Mouse (Mus musculus): Measurements from ENCODE around the gene Alox5ap.

Alox5ap gene

DNA sequence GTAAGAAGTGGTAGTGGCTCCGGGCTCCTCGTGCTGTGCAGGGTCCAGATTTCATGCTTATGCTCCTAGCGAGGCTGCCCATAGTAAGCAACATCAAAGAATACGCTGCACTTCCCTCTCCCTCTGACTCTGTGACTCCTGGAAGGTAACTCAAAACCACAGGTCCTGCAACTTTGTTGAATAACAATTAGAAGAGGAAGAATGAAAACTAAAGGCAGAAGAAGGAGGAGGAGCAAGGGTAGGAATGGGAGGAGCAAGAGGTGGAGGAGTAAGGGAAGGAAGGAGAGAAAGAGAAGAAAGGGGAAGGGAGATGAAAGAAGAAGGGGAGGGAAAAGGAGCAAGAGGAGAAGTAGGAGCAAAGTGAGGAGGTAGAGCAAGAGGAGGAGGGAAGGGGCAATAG is at the start of gene Alox5ap:
Alox5ap (plus strand) TSS at position 363 of the 400 bp plus-strand sequence.
- DNase-seq (ENCODE audit: low read depth) = no peak

DNA sequence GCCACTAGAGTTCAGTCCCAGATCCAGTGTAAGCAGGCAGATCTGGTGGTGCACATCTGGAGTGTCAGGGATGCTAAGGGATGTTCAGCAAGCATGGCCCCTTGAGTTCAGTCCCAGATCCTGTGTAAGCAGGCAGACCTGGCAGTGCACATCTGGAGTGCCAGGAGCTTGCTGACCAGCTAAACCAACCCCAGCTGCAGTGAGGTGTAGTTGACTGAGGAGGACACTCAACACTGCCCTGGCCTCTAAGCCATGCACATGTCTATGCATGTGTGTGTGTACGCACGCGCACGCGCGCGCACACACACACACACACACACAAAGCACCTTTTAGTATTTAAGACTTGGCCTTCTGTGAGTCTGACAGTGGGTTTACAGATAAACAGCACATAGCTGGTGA is 49.0 kb upstream of the Alox5ap start:
- no peak for DNase-seq (ENCODE audit: low read depth)

DNA sequence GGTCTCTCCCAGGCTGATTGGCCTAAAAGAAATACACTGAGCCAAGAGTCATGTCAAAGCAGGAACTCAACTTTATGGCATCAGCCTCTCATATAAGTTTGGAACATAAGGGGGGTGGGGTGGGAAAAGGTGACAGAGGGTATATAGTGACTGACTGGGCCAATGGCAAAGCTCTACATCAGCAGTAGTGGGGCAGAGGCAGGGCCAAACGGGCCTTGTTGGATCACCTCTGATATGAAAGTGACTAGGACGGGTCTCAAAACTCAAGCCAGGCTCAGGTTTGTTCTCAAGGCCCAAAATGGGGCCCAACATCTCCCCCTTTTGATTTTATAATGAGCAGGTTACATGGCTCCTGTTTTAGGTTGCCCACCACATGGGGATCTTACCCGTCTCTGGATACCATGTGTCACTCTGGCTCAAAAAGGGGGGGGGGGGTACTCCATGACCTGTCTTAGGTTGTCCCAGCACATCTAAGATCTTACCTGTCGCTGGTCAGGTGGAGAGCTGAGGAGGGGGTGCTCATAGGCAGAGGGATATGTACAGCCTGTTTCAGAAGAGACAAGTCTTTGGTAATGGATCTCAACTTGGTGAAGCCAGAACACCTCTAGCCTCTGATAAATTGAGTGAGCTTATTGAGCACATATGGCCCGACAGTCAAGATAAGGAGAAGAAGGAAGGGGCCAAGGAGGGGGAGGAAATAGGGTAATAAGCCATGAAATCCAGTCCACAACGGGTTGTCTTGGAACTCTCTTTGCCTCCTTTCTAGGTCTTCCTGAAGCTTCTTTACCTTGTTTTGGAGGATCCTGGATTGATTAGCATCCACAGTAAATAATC is 46.8 kb upstream of the Alox5ap start:
- DNase-seq (ENCODE audit: low read depth) = no peak

DNA sequence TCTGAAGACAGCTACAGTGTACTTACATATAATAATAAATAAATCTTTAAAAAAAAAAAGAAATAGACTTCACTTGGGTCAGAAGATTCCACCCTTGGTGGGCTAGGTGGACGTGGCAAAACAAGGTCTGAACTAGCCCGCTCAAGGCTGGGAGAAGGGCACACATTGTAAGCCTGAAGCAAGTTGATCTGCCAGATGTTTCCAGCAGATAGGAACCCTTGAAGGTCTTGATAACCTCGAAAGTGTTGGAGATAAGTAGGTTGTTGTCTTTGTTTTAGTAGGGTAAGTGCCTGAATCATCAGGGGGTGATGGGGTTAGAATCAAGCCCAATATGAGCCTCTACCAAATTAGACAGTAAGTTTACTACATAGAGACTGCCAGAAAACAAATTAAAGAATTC is 45.1 kb upstream of the Alox5ap start:
- DNase-seq (ENCODE audit: low read depth) = no peak

DNA sequence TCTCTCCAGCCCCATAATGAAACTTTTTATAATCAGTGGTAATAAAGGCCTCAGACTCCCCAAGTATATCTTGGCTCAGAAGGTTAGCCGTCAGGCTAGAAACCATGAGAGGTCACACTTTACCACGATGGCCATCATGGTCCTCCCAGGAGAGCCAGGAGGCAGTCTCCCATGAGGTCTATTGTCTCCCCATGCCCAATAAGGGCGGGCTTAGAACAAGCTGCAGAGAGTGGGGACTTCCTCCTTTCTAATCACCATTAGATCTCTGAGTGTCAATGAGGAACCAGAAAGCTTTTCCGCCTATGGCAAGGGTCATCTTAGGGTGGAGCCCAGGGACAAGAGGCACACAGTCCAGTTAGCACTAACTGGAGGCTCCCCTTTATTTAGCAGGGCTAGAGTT is 43.2 kb upstream of the Alox5ap start:
- DNase-seq (ENCODE audit: low read depth) = no peak

DNA sequence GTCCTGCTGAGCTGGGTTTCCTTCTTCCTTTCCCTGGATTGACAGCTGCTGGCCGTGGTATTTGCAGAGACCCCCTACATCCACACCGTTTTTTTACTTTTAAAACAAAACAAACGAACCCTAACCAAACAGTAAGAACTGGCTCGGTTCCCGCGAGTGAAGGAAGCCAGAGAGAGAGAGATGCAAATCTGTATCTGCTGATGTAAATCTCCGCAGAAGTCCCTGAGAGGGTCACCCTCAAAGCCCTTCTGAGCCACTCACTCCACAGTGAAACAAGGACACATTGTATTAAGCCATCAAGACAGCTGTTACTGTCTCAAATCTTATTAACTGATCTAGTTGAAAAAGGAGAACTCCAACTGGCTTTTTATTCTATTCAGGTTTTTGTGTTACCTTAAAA is 39.9 kb upstream of the Alox5ap start:
- DNase-seq (ENCODE audit: low read depth) = no peak

DNA sequence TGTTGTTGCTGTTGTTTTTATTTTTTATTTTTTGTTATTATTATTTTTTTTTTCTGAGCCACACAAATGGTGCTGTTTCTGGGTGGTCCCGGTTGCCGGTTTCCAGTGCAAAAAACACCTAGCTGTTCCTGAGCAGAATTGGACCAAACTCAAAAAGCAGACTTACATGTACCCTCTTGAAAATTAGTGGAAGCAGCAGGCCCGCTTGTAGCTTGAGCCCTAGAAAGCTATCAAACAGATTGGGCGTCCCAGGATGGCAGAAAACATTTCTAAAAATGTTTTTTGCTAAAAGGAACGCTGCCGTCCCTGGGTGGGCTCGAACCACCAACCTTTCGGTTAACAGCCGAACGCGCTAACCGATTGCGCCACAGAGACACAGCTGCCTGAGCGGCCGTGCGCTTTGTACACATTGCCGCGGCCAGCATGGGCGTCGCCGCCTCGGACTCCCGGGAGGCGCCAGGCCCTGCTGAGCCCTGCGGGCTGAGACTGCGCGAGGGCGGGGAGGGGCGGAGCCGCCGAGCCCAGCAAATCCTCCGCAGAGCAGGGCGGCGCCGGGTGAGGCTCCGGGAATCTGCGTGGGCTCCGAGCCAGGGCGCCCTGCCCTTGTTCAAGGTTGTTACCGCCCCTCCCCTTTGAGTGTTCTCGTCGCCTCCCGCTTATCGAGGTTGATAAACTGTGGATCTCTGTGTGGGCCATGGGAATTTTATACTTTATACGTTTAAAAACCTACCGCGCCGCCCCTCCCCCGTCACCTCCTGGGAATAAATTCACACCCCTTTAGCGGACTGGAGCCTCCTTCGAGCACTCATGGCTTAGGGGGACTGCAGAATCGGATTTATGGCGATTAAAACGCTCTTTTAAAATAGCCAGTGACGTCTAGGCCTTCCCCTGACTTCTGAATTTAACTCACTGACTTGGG is 35.6 kb upstream of the Alox5ap start:
- DNase-seq (ENCODE audit: low read depth) = peak; percentile 89

DNA sequence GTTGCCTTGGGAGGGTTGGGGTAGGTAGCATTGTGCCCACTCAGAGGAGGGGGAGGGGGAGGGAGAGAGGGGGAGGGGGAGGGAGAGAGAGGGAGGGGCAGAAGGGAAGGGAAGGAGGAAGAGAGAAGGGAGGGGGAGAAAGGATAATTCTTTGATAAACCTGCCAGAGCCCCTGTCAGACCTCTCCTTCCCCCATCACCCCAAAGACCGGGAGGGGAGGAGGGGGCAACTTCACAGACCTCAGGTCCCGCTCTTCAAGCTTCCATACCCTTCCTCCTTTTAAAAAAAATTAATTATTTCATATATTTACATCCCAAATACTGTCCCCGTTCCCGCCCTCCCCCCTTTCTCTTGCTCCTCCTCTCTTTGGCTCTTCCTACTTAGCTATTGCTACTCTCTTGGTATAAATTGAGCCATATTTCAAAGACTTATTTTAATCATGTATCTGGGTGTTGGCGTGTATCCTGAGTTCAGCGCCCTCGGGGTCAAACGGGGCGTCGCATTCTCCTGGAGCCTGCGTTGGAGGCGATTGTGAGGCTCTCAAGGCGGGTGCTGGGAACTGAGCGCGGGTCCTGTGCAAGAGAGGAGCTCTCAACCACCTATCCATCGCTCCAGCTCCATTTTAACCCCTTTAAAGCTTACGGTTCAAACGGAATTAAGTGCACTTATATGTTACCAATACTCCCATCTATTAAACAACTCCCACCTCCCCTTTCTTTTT is 34.8 kb upstream of the Alox5ap start:
- no peak for DNase-seq (ENCODE audit: low read depth)

DNA sequence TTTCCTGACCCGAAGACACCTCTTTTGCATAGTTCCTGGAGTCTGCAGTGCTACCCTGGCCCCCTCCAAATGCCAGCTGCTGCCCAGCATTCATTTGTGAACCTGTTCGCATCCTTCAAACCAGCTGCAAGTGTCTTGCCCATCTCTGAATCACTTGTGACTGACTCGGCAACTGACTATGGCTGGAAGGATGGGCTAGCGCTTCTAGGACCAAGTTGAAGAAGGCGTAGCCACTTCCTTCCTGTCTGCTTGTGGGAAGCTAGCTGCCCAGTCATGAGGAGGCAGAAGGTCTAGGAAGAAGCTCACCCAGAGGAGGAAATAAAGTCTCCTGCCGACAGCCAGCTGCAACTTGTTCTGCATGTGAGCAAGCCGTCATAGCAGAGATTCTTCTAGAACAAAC is 29.6 kb upstream of the Alox5ap start:
- DNase-seq (ENCODE audit: low read depth) = no peak

DNA sequence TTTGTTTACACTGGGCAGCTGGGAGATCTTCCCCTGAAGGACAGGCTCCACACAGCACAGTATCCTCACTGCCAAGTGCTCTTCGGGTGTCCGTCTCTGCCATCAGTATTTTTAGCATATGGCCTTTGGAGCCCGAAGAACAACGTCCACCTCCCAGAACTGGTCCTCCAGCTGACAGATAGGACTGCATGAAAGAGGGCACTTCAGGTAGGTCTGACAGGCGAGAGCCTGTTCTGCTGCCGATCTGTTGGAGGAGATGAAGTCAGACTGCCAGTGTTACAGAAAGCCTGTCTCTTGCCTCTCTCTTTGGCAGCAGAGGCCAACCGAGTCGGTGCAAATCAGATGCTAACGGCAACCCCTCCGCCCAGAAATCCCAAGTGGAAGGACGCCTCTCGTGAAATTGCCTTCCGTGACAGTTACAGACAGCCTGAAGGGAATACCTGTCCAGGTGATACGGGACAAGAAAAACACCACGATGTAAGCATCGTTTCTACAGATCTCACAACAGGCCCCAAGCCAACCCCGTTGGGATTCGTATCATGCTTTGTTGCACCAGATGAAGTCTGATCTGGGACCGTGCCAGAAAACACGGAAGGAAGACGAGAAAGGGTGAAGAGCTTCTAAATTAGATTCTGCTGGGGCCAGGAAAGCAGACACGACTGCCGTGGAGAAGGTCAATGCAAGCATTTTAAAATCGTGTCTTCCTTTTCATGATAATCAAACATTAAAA is 27.2 kb upstream of the Alox5ap start:
- DNase-seq (ENCODE audit: low read depth) = no peak

DNA sequence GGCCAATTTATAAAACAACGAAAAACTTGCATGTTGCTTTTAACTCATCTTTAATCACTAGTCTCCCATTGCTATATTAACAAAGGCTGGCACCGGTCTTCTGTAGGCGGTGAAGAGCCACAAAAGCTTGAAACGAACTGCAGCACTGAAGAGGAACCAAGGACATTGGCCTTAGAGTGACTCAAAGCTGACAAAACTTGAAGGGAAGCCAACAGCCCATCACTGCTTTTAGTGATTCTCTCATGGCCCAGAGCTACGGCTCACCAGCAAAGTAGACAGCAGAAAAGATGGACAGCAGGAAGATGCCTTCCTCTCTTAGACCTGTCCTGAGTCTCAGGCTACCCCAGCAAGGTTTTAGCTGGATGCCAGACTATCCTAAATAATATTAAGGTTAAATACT is 22.1 kb upstream of the Alox5ap start:
- DNase-seq (ENCODE audit: low read depth) = no peak

DNA sequence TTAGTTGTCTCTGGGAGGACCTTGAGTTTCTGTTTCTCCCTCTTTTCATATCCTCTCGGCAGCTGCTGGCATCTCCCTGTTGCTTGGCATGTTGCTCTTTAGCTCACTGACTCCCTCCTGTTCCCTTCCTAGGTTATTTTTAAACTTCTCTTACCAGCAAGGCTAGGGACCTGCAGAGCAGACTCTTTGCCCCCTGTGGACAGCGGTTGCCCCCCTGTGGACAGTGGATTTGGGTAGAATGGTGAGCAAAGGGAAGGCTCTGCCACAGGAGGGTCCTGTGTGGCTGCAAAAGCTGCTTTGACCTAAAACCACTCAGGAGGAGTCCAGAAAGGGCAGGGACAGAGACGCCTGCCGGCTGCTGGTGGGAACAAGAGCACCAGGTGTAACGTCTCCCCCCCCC is 21.5 kb upstream of the Alox5ap start:
- no peak for DNase-seq (ENCODE audit: low read depth)

DNA sequence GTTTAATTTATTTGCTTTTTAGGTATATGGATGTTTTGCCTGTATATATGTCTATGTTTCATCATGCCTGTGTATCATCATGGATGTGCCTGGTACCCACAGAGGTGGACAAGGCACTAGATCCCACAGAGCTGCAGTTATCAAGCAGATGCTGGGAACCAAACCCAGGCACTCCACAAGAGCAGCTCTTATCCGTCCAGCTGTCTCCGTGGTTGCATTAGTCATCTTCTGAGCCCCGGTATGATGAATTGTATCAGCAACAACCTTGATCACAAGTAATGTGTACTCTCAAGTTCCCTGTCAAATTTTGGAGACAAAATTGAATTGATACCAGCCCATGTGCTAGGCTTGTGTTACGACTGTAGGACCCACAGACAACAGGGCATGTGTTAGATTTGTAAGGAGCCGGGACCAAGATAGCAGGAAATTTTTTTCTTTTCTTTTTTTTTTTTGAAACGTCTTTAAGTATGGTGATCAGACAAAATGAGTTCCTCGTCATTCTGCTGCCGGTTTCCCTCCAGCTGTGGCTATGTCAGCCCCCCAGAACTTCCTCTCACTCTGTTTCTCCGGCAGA is 19.1 kb upstream of the Alox5ap start:
- DNase-seq (ENCODE audit: low read depth) = no peak

DNA sequence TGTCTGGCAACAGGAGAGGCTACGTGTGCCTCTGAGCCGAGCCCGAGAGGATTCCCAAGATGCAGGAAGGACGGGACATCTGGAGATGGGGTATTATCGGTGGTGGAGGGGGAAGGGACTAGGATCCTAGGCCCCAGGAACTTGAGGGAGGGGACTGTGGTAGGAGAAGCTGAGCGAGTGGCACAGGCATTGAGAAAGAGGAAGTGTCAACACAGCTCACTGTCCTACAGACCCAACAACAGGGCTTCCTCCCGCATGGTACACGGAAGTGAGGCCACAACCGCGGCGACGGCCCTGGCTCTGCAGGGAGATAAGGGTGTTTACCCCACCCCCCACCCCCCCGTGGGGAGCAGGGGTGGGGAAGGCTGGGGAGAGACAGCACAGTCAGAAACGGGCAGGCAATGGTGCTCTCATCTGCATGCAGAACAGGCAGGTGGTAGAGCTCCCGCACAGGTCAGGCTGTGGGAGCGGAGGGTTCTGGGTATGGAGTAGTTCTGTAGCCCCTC is 18.5 kb upstream of the Alox5ap start:
- no peak for DNase-seq (ENCODE audit: low read depth)

DNA sequence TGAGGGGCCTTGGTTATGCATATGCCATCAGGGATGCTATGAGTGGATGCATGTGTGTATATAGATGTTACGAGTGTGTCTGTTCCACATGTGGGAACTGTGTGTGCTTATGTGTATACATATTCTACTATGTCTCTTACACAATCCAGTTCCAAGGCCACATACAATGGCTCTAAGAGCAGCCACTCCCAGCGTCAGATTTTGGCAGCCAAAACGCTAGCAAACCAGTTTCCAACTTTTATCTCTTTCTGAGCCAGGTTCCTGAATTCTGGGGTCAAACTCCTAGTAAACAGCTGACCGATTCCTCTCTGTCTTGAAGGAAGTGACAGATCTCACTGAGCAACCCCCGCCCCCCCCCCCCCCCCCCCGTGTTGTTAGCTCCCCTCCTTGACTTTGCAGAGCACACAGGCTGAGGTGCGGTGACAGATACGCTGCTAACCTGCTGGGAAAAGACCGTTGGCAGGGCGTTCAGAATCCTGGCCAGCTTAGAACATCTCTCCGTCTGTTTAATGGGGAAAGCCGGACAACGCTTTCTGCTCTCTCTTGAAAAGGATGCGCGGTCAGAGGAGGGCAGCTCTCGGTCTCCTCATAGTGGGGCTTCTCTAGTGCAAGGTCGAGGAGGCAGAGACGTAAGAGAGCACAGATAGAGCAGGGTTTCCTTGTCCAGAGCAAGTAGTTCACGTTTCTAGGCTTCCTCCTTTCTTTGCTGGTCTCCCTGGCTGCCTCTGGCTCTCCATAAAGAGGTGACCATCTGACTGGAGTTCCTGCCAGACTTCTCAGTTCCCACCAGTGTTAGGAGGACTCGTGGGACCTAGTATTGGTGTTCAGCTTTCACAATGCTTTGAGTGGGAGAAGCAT is 17.3 kb upstream of the Alox5ap start:
- no peak for DNase-seq (ENCODE audit: low read depth)

DNA sequence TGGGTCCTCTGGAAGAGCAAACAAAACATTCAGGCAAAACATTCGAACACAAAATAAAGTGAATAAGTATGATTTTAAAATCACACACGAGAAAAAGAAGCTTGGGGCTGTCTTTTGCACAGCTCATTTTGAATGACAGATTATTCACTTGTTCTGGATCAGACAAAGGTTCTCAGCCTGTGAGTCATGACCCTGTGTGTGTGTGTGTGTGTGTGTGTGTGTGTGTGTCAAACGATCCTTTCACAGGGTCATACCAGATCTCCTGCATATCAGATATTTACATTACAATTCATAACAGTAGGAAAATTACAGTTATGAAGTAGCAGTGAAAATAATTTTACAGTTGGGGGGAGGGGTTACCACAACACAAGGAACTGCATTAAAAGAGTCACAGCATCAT is 12.3 kb upstream of the Alox5ap start:
- DNase-seq (ENCODE audit: low read depth) = no peak

DNA sequence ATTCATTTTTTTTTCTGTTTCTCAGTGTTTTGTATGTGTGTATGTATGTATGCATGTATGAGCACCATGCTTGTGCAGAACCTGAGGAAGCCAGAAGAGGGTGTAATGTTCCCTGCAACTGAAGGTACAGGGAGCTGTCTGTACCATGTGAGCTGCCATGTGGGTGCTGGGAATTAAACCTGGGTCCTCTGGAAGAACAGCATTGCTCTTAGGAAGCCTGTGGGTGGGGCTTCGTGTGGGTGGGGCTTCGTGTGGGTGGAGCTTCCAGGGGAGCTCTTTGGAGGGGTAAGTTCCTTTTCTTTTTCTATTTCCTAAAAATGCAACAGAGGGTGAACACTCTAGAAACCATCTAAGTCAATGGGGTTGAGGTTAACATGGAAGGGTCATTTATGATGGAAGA is 11.1 kb upstream of the Alox5ap start:
- DNase-seq (ENCODE audit: low read depth) = no peak

DNA sequence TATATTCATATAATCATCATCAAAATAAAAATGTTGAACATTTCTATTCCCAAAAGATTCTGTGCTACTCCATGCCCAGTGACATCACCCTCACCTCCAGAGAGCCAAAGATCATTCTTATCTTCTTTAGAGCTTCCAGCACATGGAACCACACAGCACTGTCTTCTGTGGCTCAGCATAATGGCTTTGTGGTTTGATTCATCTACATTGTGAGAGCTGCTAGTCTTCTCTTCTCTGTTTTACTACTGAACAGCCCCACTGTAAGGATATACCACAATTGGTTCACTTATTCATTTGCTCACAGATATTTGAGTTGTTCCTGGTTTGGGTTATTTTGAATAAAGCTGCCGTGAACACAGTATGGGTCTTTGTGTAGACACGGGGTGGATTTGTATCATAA is 9.0 kb upstream of the Alox5ap start:
- no peak for DNase-seq (ENCODE audit: low read depth)

DNA sequence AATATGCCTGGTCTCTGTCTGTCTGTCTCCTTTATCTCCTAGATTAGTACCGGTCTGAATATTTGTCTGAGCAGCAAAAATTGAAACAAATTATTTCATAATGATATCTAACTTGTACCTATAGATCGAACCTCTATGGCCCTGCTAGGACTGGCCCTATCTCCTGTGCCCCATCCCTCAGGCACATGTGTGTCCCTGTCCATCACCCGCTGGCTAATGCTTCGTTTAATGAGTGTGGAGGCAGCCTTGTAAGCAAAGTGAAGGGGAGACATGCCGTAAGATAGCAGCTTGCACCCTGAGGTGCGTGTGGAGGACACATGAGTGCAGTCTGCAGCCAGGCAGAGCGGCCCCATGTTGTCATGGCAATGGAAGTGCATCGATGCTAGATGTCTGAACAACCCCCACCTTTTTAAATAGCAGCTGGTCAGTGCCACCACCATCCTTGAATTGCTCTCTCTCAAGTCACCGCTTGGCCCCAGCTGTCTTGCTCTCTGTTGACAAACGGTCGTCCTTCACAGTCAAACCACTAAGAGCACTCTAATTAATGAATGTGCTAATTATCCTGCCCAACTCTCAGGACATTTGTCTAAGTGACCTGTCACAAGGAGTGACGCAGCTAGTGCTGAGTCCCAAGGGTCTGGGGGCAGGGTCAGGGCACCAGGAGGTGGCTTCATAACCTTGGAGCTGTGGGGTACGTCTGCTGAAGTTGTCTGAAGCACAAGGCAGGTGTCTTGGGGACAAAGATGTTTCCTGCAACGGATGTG is 6.9 kb upstream of the Alox5ap start:
- DNase-seq (ENCODE audit: low read depth) = no peak

DNA sequence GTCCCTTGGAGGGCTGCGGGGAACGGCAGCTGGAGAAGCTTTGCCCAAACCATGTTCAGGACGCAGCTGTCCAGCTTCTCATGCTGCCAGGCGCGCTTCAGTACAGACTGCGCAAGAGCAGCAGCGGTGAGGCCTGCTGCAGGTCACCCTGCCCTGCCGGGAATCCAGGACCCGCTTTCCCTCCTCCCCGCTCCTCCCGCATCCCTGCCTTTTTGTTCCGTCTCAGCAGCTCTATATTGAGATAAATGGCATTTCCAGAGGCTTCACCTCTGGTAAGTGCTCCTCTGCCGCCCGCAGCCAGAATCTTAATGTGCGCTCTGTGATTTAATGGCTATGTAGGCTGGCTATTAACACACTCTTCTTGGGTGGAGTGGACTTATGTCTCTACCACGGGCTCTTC is 5.5 kb upstream of the Alox5ap start:
- DNase-seq (ENCODE audit: low read depth) = no peak

Data from fibroblast of lung, adult 2 months (primary cell).